Mouse (Mus musculus) MEL (cell line): Measurements from ENCODE around the gene Gm36864. TPM values are rescaled to one million over a fixed set of nuclear protein-coding genes. Genes with fewer than 3 reads are reported as not detected.

ENCODE experiments used
- DNase-seq: peaks from one replicate; pipeline ENCODE4 v3.0.0; 2011; ENCODE audit warnings: low read depth, low spot score
- H3K27ac ChIP-seq: 2 replicates; pipeline ENCODE4 v1.5.1; 2012; ENCODE audit warnings: low read depth, mild to moderate bottlenecking, control low read depth, low read length, moderate library complexity; ENCODE audit not compliant: control insufficient read depth
- H3K27me3 ChIP-seq, 2 experiments: fragments of 150-350 bp in 1 of 2; sonication (generic) in 1 of 2; 2 replicates each; pipeline ENCODE4 v1.6.1; 2012; ENCODE audit warnings: low read length in 2 of 2, mild to moderate bottlenecking in 2 of 2, improper control_type of control experiment in 1 of 2, moderate library complexity in 1 of 2; ENCODE audit not compliant: insufficient read depth in 2 of 2, control insufficient read depth in 1 of 2
- H3K36me3 ChIP-seq, 2 experiments: 2 replicates each; pipeline ENCODE4 v1.6.1; 2012 to 2014; ENCODE audit warnings: low read length in 2 of 2, improper control_type of control experiment in 1 of 2, inconsistent platforms in 1 of 2, mild to moderate bottlenecking in 1 of 2; ENCODE audit not compliant: insufficient read depth in 2 of 2, control insufficient read depth in 1 of 2
- H3K4me1 ChIP-seq, 2 experiments: fragments of 150-350 bp in 1 of 2; sonication (generic) in 1 of 2; 2 replicates each; pipeline ENCODE4 v1.6.1; 2012; ENCODE audit warnings: low read length in 2 of 2, improper control_type of control experiment in 1 of 2, mild to moderate bottlenecking in 1 of 2; ENCODE audit not compliant: insufficient read depth in 2 of 2, control insufficient read depth in 1 of 2
- H3K4me3 ChIP-seq, 2 experiments: fragments of 150-350 bp in 1 of 2; sonication (generic) in 1 of 2; 2 replicates each; pipeline ENCODE4 v1.5.1; 2012; ENCODE audit warnings: low read depth in 2 of 2, low read length in 2 of 2, mild to moderate bottlenecking in 2 of 2, moderate library complexity in 2 of 2, control low read depth in 1 of 2, improper control_type of control experiment in 1 of 2; ENCODE audit not compliant: control insufficient read depth in 1 of 2, insufficient read depth in 1 of 2
- H3K79me2 ChIP-seq: 2 replicates; pipeline ENCODE4 v1.6.1; 2012; ENCODE audit warnings: mild to moderate bottlenecking, low read length, moderate library complexity; ENCODE audit not compliant: control insufficient read depth, poor library complexity, insufficient read depth
- H3K9ac ChIP-seq: 2 replicates; pipeline ENCODE4 v1.6.1; 2012; ENCODE audit warnings: low read depth, mild to moderate bottlenecking, control low read depth, low read length, moderate library complexity; ENCODE audit not compliant: control insufficient read depth, poor library complexity, severe bottlenecking
- H3K9me3 ChIP-seq: fragments of 150-350 bp; sonication (generic); replicated peaks from 2 replicates; pipeline ENCODE4 v1.6.1; 2012; ENCODE audit warnings: mild to moderate bottlenecking, low read length, improper control_type of control experiment, moderate library complexity; ENCODE audit not compliant: insufficient read depth
- BHLHE40 ChIP-seq: IDR thresholded peaks from 2 replicates; pipeline ENCODE4 v1.6.1; 2012; ENCODE audit warnings: low read depth, mild to moderate bottlenecking, inconsistent platforms, low read length, improper control_type of control experiment, borderline replicate concordance
- CHD2 ChIP-seq: IDR thresholded peaks from 2 replicates; pipeline ENCODE4 v1.6.1; 2011; ENCODE audit warnings: low read length, improper control_type of control experiment
- CTCF ChIP-seq, 3 experiments: IDR thresholded peaks in 2 of 3; conservative IDR thresholded peaks in 1 of 3; 2 replicates each; pipeline ENCODE4 v1.5.1; 2011 to 2012; ENCODE audit warnings: low read length in 3 of 3, low read depth in 2 of 3, mild to moderate bottlenecking in 2 of 3, improper control_type of control experiment in 1 of 3, inconsistent platforms in 1 of 3, mixed read lengths in 1 of 3, moderate library complexity in 1 of 3; ENCODE audit not compliant: control insufficient read depth in 1 of 3, insufficient read depth in 1 of 3, poor library complexity in 1 of 3, severe bottlenecking in 1 of 3
- E2F4 ChIP-seq: IDR thresholded peaks from 2 replicates; pipeline ENCODE4 v1.6.1; 2011; ENCODE audit warnings: low read depth, low read length, improper control_type of control experiment, borderline replicate concordance
- ELF1 ChIP-seq: IDR thresholded peaks from 2 replicates; pipeline ENCODE4 v1.6.1; 2014; ENCODE audit warnings: low read depth, mild to moderate bottlenecking, inconsistent platforms, low read length, improper control_type of control experiment, moderate library complexity
- JUND ChIP-seq: IDR thresholded peaks from 2 replicates; pipeline ENCODE4 v1.6.1; 2011; ENCODE audit warnings: low read depth, mild to moderate bottlenecking, improper control_type of control experiment, low read length
- MAFK ChIP-seq: IDR thresholded peaks from 2 replicates; pipeline ENCODE4 v1.6.1; 2011; ENCODE audit warnings: low read depth, mild to moderate bottlenecking, low read length, improper control_type of control experiment, borderline replicate concordance
- MXI1 ChIP-seq: IDR thresholded peaks from 2 replicates; pipeline ENCODE4 v1.6.1; 2011; ENCODE audit warnings: mild to moderate bottlenecking, low read depth, low read length, improper control_type of control experiment
- MYC ChIP-seq: IDR thresholded peaks from 2 replicates; pipeline ENCODE4 v1.6.1; 2011; ENCODE audit warnings: low read depth, mild to moderate bottlenecking, low read length, improper control_type of control experiment, moderate library complexity
- NELFE ChIP-seq: IDR thresholded peaks from 2 replicates; pipeline ENCODE4 v1.6.1; 2011; ENCODE audit warnings: low read depth, low read length, improper control_type of control experiment
- POLR2A ChIP-seq, 2 experiments: IDR thresholded peaks; 2 replicates each; pipeline ENCODE4 v1.6.1; 2011 to 2012; ENCODE audit warnings: low read length in 2 of 2, mild to moderate bottlenecking in 2 of 2, control low read depth in 1 of 2, improper control_type of control experiment in 1 of 2, low read depth in 1 of 2, moderate library complexity in 1 of 2; ENCODE audit not compliant: control insufficient read depth in 1 of 2, insufficient read depth in 1 of 2, poor library complexity in 1 of 2
- POLR2AphosphoS2 ChIP-seq: IDR thresholded peaks from 2 replicates; pipeline ENCODE4 v1.6.1; 2011; ENCODE audit warnings: low read length, improper control_type of control experiment
- POLR2AphosphoS5 ChIP-seq: IDR thresholded peaks from 2 replicates; pipeline ENCODE4 v1.6.1; 2012; ENCODE audit warnings: low read depth, borderline replicate concordance, mild to moderate bottlenecking, inconsistent platforms, low read length, moderate library complexity, mixed read lengths
- SIN3A ChIP-seq: IDR thresholded peaks from 2 replicates; pipeline ENCODE4 v1.6.1; 2012; ENCODE audit warnings: low read length, improper control_type of control experiment, inconsistent platforms
- TCF12 ChIP-seq: IDR thresholded peaks from 2 replicates; pipeline ENCODE4 v1.6.1; 2014; ENCODE audit warnings: low read depth, mild to moderate bottlenecking, inconsistent platforms, low read length, improper control_type of control experiment, moderate library complexity
- UBTF ChIP-seq: IDR thresholded peaks from 2 replicates; pipeline ENCODE4 v1.6.1; 2012; ENCODE audit warnings: low read depth, mild to moderate bottlenecking, inconsistent platforms, low read length, improper control_type of control experiment, moderate library complexity, borderline replicate concordance; ENCODE audit not compliant: insufficient read depth
- USF2 ChIP-seq, 2 experiments: IDR thresholded peaks; 2 replicates each; pipeline ENCODE4 v1.6.1; 2011 to 2012; ENCODE audit warnings: improper control_type of control experiment in 2 of 2, low read length in 2 of 2, borderline replicate concordance in 1 of 2, inconsistent platforms in 1 of 2, low read depth in 1 of 2, mild to moderate bottlenecking in 1 of 2; ENCODE audit not compliant: insufficient read depth in 1 of 2
- ZKSCAN1 ChIP-seq: IDR thresholded peaks from 2 replicates; pipeline ENCODE4 v1.6.1; 2012; ENCODE audit warnings: low read depth, mild to moderate bottlenecking, inconsistent platforms, low read length, improper control_type of control experiment, moderate library complexity
- ZMIZ1 ChIP-seq: IDR thresholded peaks from 2 replicates; pipeline ENCODE4 v1.6.1; 2012; ENCODE audit warnings: low read depth, mild to moderate bottlenecking, inconsistent platforms, low read length, improper control_type of control experiment, moderate library complexity
- polyA plus RNA-seq, 2 experiments: library from polyadenylated mRNA; stranded (reverse) in 1 of 2; unstranded in 1 of 2; fragments of >175 nt in 1 of 2; fragments of >200 nt in 1 of 2; gene quantifications; 2 replicates each; pipeline versions ENCODE4 v1.2.1 to v1.2.4; 2012; ENCODE audit warnings: low replicate concordance in 2 of 2, low read depth in 1 of 2; ENCODE audit not compliant: insufficient read length in 2 of 2, insufficient read depth in 1 of 2, missing spikeins in 1 of 2
- total RNA-seq: library from RNA; depleted of rRNA; stranded (reverse); fragments of 300-350 nt; gene quantifications from 2 replicates; pipeline ENCODE4 v1.2.3, GENCODE M21; 2012

The Gm36864 gene
- total and polyA plus RNA-seq, 3 experiments, result 0.08 TPM; not detected in 2

DNA sequence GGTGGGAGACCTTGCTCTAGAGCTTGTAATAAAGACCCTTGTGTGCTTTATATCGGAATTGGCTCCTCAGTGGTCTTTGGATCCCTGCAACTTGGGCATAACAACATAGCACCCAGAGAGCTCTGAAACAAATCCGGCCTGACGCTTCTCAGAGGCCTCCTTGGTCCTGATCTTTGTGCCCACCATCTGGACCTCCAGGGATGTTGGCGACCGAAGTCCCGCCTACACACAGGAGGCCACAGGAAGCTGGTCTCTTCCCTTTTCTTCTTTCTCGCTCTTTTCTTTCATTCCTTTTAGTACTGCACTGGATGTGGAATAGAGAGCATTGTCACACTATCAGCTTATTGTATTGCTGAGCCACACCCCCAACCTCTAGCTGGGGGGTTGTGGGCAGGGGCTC is 37.5 kb downstream of the Gm36864 start:
- Histone ChIP-seq H3K4me1 (no peaks in the 10 kb centered on the region), H3K27me3 (no peaks in the 10 kb centered on the region), H3K4me3 (no peak overlapping the region), H3K9me3 (no peaks in the 10 kb centered on the region), H3K79me2 (no peaks in the 10 kb centered on the region), H3K9ac (no peak overlapping the region), H3K36me3 (no peaks in the 10 kb centered on the region), H3K27ac (no peak overlapping the region)
- TF ChIP-seq POLR2AphosphoS2 (no peak), CHD2 (no peak), USF2 (IDR thresholded peaks at IDR 0.05; ENCODE audit: borderline replicate concordance in 1 of 2, insufficient read depth in 1 of 2, low read depth in 1 of 2, low read length in 2 of 2) (no peak), BHLHE40 (no peak), POLR2A (IDR thresholded peaks at IDR 0.05; ENCODE audit: control insufficient read depth in 1 of 2, insufficient read depth in 1 of 2, low read depth in 1 of 2, low read length in 2 of 2, poor library complexity in 1 of 2) (no peak), SIN3A (no peak), ZMIZ1 (no peak), ZKSCAN1 (no peak)
- no peak for DNase-seq

DNA sequence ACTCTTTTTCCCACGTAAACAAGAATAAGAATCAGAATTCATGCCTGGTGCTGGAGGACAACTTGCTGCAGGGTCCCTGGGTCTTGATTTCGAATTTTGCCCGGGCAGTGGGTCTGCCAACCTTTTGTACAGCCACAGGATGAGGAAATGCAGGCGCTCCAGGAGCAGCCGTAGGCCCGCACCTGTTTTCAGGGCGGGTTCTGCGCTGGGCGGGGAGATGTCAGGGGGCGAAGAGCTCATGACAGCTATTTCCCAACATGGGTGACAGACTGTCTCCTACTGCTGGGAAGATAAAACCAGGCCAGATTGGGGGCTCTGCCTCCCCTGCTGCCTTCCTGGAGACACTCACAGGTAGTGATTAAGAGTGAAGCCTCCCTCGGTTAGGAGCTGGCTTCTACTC is 38.1 kb downstream of the Gm36864 start:
- no peak for DNase-seq
- no peak for TF ChIP-seq E2F4
- TF ChIP-seq JUND, result no peak
- TF ChIP-seq ELF1, result no peak
- TF ChIP-seq ZMIZ1, result no peak
- no peak for TF ChIP-seq POLR2AphosphoS5
- no peak for TF ChIP-seq BHLHE40
- TF ChIP-seq NELFE, result no peak
- no peak for TF ChIP-seq ZKSCAN1
- TF ChIP-seq MXI1, result no peak
- no peak for TF ChIP-seq UBTF
- no peak for TF ChIP-seq TCF12
- no peak for TF ChIP-seq MYC
- TF ChIP-seq CTCF (IDR thresholded peaks at IDR 0.05 in 2 of 3, conservative IDR thresholded peaks at IDR 0.05 in 1 of 3; ENCODE audit: control insufficient read depth in 1 of 3, insufficient read depth in 1 of 3, low read depth in 2 of 3, low read length in 3 of 3, poor library complexity in 1 of 3, severe bottlenecking in 1 of 3), result no peak
- no peak for TF ChIP-seq MAFK
- H3K27me3 ChIP-seq, result no peaks in the 10 kb centered on the region
- no peaks in the 10 kb centered on the region for H3K9me3 ChIP-seq
- no peaks in the 10 kb centered on the region for H3K79me2 ChIP-seq
- no peak overlapping the region for H3K4me3 ChIP-seq
- no peak overlapping the region for H3K27ac ChIP-seq
- no peaks in the 10 kb centered on the region for H3K36me3 ChIP-seq
- no peaks in the 10 kb centered on the region for H3K4me1 ChIP-seq
- no peak overlapping the region for H3K9ac ChIP-seq
